In the genomic region with DNA sequence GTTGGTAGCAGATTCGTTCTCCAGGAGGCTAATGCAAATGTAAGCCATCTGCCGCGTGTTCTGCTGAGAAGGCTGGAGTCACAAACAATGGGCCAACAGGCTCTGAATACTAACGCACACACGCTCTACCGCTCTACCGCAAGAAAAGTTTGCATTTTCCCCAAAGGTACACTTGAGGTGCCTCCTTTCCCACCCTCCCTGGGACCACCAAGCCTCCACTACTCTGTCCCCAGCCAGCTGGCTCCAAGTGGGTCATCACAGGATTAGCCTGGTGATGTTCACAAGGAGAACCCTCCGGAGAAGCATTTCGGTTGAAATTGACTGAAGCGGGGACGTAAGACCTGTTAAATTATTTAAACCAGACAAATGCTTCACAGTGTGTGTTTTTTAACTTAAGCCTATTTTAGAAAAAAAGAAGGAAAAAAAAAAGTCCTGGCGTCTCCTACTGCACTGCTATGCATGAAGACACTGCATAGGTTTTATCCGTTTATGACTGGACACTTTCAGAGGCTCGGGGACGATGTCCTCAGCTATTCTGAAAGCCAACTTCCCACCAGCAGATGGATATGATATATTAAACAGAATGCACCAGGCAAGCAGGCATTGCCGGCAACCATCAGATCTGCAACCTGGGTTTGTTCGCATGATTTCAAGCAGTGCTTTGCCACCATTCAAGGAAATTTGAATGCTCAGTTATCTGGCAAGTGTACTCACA, we compare ENCODE assay signal across 9 mouse cellular contexts.
A peak's percentile ranks its signal among the peaks of the same experiment; 100 is the strongest.
DNase-seq lines count a peak whose midpoint lies in the region; ATAC-seq and TF ChIP-seq lines count a peak whose summit lies in the region.
"Had no signal": no experiment of that assay in that cellular context is flagged by ENCODE, and none has a peak within 500 bp of the region (broad histone marks: within the 10 kb centered on the region; RNA-seq: fewer than 3 reads in every experiment).

No protein-coding gene starts in this region.

- peak overlapping the region; percentile 34 for H3K4me2 ChIP-seq in embryonic facial prominence, embryonic 13.5 days
- peak overlapping the region; percentile 47 for H3K4me2 ChIP-seq in midbrain, postnatal 0 days (ENCODE audit: low read depth, low read length, poor library complexity, severe bottlenecking)

- TF ChIP-seq POLR2A in brain, embryonic 14.5 days (IDR thresholded peaks at IDR 0.05; ENCODE audit: borderline replicate concordance, extremely low read depth, insufficient read depth, insufficient read length, poor library complexity, severe bottlenecking), result no peak
- no peak for TF ChIP-seq POLR2A in kidney, adult 2 months (IDR thresholded peaks at IDR 0.05; ENCODE audit: low read depth, low read length)

- 48% methylated on average over 17 of the region's 17 CpGs for WGBS in embryonic facial prominence, embryonic 13.5 days
- WGBS in midbrain, postnatal 0 days, result 19% methylated on average over 17 of the region's 17 CpGs
- WGBS in kidney, adult 2 months, result 61% methylated on average over 17 of the region's 17 CpGs

- no peaks in the 10 kb centered on the region for H3K27me3 ChIP-seq in embryonic facial prominence, embryonic 13.5 days
- H3K27me3 ChIP-seq in midbrain, postnatal 0 days (ENCODE audit: insufficient read depth, low read length), result no peaks in the 10 kb centered on the region
- no peaks in the 10 kb centered on the region for H3K27me3 ChIP-seq in kidney, adult 2 months (replicated peaks; ENCODE audit: control insufficient read depth, insufficient read depth, low read length)

- intact Hi-C loops in gastrocnemius, adult 2 months (cut with DNase I), result no loop called here

- no peak for TF ChIP-seq CTCF in brain, embryonic 14.5 days (IDR thresholded peaks at IDR 0.05; ENCODE audit: borderline replicate concordance, extremely low read depth, insufficient read depth, insufficient read length)
- TF ChIP-seq CTCF in midbrain, postnatal 0 days (IDR thresholded peaks at IDR 0.05), result no peak
- no peak for TF ChIP-seq CTCF in kidney, adult 2 months (conservative IDR thresholded peaks at IDR 0.05; ENCODE audit: insufficient read depth, insufficient read length, low read depth, low read length)
- no peak for TF ChIP-seq CTCF in gastrocnemius, adult 2 months (IDR thresholded peaks at IDR 0.05)

- ATAC-seq in embryonic facial prominence, embryonic 13.5 days (ENCODE audit: insufficient number of reproducible peaks, insufficient read depth, low FRiP score, low TSS enrichment, low read depth), result no peak
- ATAC-seq in midbrain, postnatal 0 days (ENCODE audit: low FRiP score), result peak; percentile 47; the same call in 1 of the 2 replicates
- ATAC-seq in megakaryocyte progenitor cell, adult 5-6 weeks (replicated peaks; ENCODE audit: poor library complexity), result no peak

- no peak overlapping the region for H3K4me3 ChIP-seq in embryonic facial prominence, embryonic 13.5 days
- H3K4me3 ChIP-seq in midbrain, postnatal 0 days (ENCODE audit: low read depth, low read length), result peak overlapping the region; percentile 20; the same call in 1 of the 2 replicates
- no peak overlapping the region for H3K4me3 ChIP-seq in kidney, adult 2 months (ENCODE audit: insufficient read depth, low read depth, low read length)
- no peak overlapping the region for H3K4me3 ChIP-seq in gastrocnemius, adult 2 months
- H3K4me3 ChIP-seq: myocyte had no signal

- no peak overlapping the region for H3K27ac ChIP-seq in embryonic facial prominence, embryonic 13.5 days
- H3K27ac ChIP-seq in midbrain, postnatal 0 days (ENCODE audit: low read depth, low read length), result no peak overlapping the region
- no peak overlapping the region for H3K27ac ChIP-seq in kidney, adult 2 months (ENCODE audit: insufficient read depth, low read depth, low read length)
- no peak overlapping the region for H3K27ac ChIP-seq in gastrocnemius, adult 2 months

- no peaks in the 10 kb centered on the region for H3K36me3 ChIP-seq in embryonic facial prominence, embryonic 13.5 days
- H3K36me3 ChIP-seq in midbrain, postnatal 0 days (ENCODE audit: insufficient read depth, low read length), result no peaks in the 10 kb centered on the region
- H3K36me3 ChIP-seq in kidney, adult 2 months (ENCODE audit: control insufficient read depth, insufficient read depth, low read length), result no peaks in the 10 kb centered on the region

- no peaks in the 10 kb centered on the region for H3K4me1 ChIP-seq in embryonic facial prominence, embryonic 13.5 days
- H3K4me1 ChIP-seq in midbrain, postnatal 0 days (ENCODE audit: insufficient read depth, low read length), result no peaks in the 10 kb centered on the region
- H3K4me1 ChIP-seq in kidney, adult 2 months (ENCODE audit: control insufficient read depth, insufficient read depth, low read length), result no peaks in the 10 kb centered on the region

- H3K9me3 ChIP-seq in embryonic facial prominence, embryonic 13.5 days, result no peaks in the 10 kb centered on the region
- no peaks in the 10 kb centered on the region for H3K9me3 ChIP-seq in midbrain, postnatal 0 days (ENCODE audit: low read length)

- H3K9ac ChIP-seq in embryonic facial prominence, embryonic 13.5 days, result no peak overlapping the region
- H3K9ac ChIP-seq in midbrain, postnatal 0 days (replicated peaks; ENCODE audit: low read length, poor library complexity, severe bottlenecking), result no peak overlapping the region

- peak; percentile 96 for DNase-seq in brain, embryonic 14.5 days (ENCODE audit: low read depth)
- DNase-seq in layer of hippocampus, adult 9-10 months (ENCODE audit: low spot score), result peak; percentile 49
- peak; percentile 60 for DNase-seq in midbrain, postnatal 0 days (ENCODE audit: low spot score)
- DNase-seq in kidney, adult 8-10 months, result no peak
- no peak for DNase-seq in kidney, adult 2 months
- no peak for DNase-seq in gastrocnemius, adult 2 months

Comparison
In these comparisons a context has a peak if more than half of its experiments do, and no peak if none do; other contexts are left out.
1. DNase-seq: peak in brain, embryonic 14.5 days (single experiment), layer of hippocampus, adult 9-10 months (single experiment) and midbrain, postnatal 0 days (single experiment); none in kidney, adult 8-10 months (0 of 2), kidney, adult 2 months (single experiment) and gastrocnemius, adult 2 months (single experiment).